Mouse (Mus musculus): ENCODE data around the gene Ttc19. TPM values are rescaled to one million over a fixed set of nuclear protein-coding genes. Genes with fewer than 3 reads are reported as not detected.

Ttc19 gene
- polyA plus RNA-seq, 1 experiment from 2014 or later = 10.1 TPM

DNA sequence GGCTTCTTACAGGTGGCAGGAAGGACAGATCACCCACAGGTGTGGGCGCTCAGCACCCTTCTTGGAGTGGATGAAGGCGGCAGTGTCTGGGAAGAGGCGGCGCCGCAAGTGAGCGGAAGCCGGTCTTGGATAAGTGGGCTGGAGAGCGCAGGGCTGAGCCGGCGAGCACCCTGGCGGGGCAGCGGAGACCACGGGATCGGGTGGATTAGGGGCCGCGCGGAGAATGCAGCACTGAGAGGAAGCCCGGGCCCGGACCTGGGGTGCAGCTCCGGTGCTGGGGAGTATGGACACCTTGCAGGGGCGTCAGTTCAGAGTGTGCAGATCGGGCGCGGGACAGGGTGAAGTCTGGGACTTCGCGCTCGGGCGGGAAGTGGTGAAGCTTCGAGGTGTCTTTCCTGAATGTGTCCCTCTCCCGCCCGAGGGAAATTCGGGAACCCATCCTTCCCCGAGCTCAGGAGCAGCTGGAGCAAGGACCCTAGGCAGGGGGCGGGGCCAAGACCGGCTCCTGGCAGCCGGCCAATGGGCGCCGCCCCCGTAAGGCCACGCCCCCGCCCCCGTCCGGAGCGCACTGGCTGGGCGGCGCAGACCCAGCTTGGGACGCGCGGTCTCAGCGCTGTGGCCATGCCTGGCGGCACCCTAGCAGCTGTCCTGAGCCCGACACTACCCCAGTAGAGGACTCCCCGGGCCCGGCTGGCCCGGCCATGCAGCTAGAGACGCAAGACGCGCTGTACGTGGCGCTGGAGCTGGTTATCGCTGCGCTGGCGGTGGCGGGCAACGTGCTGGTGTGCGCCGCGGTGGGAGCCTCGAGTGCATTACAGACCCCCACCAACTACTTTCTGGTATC, 32.6 kb upstream of the Ttc19 start, which contains the start of gene Adora2b:
Gene Adora2b, plus strand, starts transcription at position 584 of the 844 bp plus-strand sequence.
- no peaks in the 10 kb centered on the region for H3K27me3 ChIP-seq (replicated peaks; ENCODE audit: insufficient read depth, low read length)

DNA sequence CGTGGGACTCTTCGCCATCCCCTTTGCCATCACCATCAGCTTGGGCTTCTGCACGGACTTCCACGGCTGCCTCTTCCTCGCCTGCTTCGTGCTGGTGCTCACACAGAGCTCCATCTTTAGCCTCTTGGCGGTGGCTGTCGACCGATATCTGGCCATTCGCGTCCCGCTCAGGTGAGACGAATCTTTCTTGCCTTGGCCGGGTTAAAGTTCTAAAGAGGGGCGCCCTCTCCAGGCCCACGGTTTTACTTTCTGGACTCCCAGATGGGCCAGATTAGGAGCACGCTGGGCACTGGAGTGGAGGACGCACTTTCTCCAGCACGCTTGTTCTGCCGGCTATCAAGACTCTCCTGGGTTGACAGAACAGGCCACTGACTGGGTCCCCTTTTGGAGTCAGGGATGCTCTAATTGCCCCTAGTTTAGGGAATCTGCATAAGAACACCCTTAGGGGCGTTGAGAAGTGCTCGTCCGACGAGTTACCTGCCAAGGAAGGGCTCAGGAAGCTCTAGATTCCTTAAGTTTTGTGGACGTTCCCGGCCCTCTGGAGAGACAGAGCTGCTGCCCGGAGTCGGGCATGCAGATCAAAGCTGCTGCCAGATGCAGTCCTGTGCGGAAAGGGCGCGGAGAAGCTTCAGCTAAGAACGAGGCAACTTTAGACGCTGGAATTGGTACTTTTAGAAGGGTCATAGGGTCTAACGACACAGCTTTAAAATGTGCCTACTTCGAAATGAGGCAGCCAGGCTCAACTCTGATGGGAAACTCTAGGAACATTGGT, 31.8 kb upstream of the Ttc19 start:
- WGBS = 3% methylated on average over 35 of the region's 35 CpGs
- ATAC-seq (peak; percentile 65), DNase-seq (ENCODE audit: low spot score) (peak; percentile 66)
- TF ChIP-seq EP300 (IDR thresholded peaks at IDR 0.05) = no peak
- TF ChIP-seq CTCF (IDR thresholded peaks at IDR 0.05) = peak; percentile 42
- Histone ChIP-seq H3K4me2 (replicated peaks; ENCODE audit: low read depth, low read length) (peak overlapping the region; percentile 94), H3K9me3 (ENCODE audit: low read length) (no peaks in the 10 kb centered on the region), H3K4me1 (ENCODE audit: insufficient read depth, low read depth, low read length) (peaks cover 7% of the 10 kb centered on the region; the same call in 1 of the 2 replicates), H3K36me3 (ENCODE audit: insufficient read depth, low read length) (no peaks in the 10 kb centered on the region), H3K27me3 (replicated peaks; ENCODE audit: insufficient read depth, low read length) (no peaks in the 10 kb centered on the region), H3K27ac (ENCODE audit: low read length) (peak overlapping the region; percentile 66; the same call in 1 of the 2 replicates), H3K4me3 (ENCODE audit: low read depth, low read length) (peak overlapping the region; percentile 52), H3K9ac (replicated peaks; ENCODE audit: low read depth) (peak overlapping the region; percentile 36)

More for the DNA sequence above, 32.6 kb upstream of the Ttc19 start, which contains the start of gene Adora2b:
- Histone ChIP-seq H3K9ac (replicated peaks; ENCODE audit: low read depth) (peak within 1 kb of the TSS; percentile 39), H3K27ac (ENCODE audit: low read length) (peak within 1 kb of the TSS; percentile 68), H3K4me1 (ENCODE audit: insufficient read depth, low read depth, low read length) (peaks cover 7% of the 10 kb centered on the region; the same call in 1 of the 2 replicates), H3K36me3 (ENCODE audit: insufficient read depth, low read length) (no peaks in the 10 kb centered on the region), H3K9me3 (ENCODE audit: low read length) (no peaks in the 10 kb centered on the region), H3K4me2 (replicated peaks; ENCODE audit: low read depth, low read length) (peak within 1 kb of the TSS; percentile 94), H3K4me3 (ENCODE audit: low read depth, low read length) (peak within 1 kb of the TSS; percentile 52)
- peak; percentile 90 for ATAC-seq
- no peak for TF ChIP-seq CTCF (IDR thresholded peaks at IDR 0.05)
- TF ChIP-seq EP300 (IDR thresholded peaks at IDR 0.05) = no peak
- peak; percentile 80 for DNase-seq (ENCODE audit: low spot score)
- under 1% methylated on average over 69 of the region's 69 CpGs for WGBS

DNA sequence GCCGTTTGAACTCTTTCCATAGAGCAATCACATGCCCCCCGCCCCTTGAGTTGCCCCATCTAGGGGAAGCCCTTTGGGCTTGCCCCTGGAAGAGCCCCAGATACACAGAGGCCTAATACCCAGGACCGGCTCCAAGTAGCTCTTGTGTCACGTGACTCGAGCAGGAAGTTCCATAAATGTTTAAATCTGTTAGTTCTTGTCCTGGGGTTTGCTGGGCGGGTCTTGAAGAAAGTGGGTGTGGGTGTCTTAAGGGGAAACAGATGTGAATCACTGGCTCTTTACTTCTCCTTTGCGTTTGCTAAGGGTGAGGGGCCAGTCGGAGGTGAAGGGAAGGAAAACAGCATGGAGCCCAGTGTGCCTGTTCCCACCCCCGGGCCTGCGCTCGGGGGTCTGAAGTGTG, 30.2 kb upstream of the Ttc19 start:
- Histone ChIP-seq H3K36me3 (ENCODE audit: insufficient read depth, low read length) (no peaks in the 10 kb centered on the region), H3K4me2 (replicated peaks; ENCODE audit: low read depth, low read length) (peak overlapping the region; percentile 94), H3K4me3 (ENCODE audit: low read depth, low read length) (peak overlapping the region; percentile 12; the same call in 1 of the 2 replicates), H3K9ac (replicated peaks; ENCODE audit: low read depth) (no peak overlapping the region), H3K9me3 (ENCODE audit: low read length) (no peaks in the 10 kb centered on the region), H3K27me3 (replicated peaks; ENCODE audit: insufficient read depth, low read length) (no peaks in the 10 kb centered on the region), H3K27ac (ENCODE audit: low read length) (no peak overlapping the region), H3K4me1 (ENCODE audit: insufficient read depth, low read depth, low read length) (peaks cover 7% of the 10 kb centered on the region; the same call in 1 of the 2 replicates)
- ATAC-seq = peak; percentile 8; the same call in 1 of the 2 replicates
- DNase-seq (ENCODE audit: low spot score) = peak; percentile 80
- WGBS = 34% methylated on average over 11 of the region's 11 CpGs
- no peak for TF ChIP-seq CTCF (IDR thresholded peaks at IDR 0.05)
- TF ChIP-seq EP300 (IDR thresholded peaks at IDR 0.05) = no peak

DNA sequence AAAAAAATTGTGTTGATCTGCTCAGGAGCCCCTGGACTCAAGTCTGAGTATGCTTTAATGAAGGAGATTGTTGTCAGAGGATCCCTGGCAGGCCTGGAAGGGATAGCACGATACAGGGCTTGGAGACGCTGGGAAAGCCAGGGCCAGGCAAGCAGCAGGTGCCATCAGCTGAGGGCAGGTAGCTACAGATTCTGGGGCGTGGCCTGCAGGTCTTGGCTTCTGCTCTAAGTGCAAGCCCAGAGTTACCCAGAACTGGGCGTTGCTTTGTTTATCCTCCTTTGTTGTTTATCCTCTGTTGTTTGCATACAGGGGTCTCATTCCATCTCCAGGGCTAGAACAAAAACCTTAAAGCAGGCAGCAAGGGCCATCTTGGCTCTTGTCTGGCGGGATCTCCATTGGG, 27.9 kb upstream of the Ttc19 start:
- no peak overlapping the region for H3K27ac ChIP-seq (ENCODE audit: low read length)
- 78% methylated on average over 5 of the region's 5 CpGs for WGBS
- DNase-seq (ENCODE audit: low spot score) = no peak

DNA sequence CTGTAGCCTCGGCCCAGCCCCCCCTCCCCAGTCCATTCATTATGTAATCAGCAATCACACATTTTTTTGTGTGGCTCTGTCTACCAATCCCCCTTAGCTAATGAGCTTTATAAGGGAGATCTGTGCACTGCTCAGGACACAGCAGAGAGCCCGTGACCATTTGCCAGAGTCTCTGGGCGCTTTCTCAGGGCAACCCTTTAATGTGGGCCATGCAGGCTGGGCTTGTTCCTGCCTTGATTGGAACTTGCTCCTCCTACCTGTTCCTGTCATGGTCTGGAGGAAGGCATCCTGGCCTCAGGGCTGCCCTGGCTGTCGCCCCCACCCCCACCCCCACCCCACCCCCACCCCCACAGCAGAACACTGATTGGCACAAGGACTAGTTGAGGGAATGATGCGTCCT, 22.1 kb upstream of the Ttc19 start:
- no peak for TF ChIP-seq EP300 (IDR thresholded peaks at IDR 0.05)
- TF ChIP-seq CTCF (IDR thresholded peaks at IDR 0.05) = no peak
- no peak for ATAC-seq
- WGBS = 72% methylated on average over 4 of the region's 5 CpGs

More for the DNA sequence above, 27.9 kb upstream of the Ttc19 start:
- TF ChIP-seq CTCF (IDR thresholded peaks at IDR 0.05) (no peak), EP300 (IDR thresholded peaks at IDR 0.05) (no peak)
- no peaks in the 10 kb centered on the region for H3K27me3 ChIP-seq (replicated peaks; ENCODE audit: insufficient read depth, low read length)
- no peak overlapping the region for H3K9ac ChIP-seq (replicated peaks; ENCODE audit: low read depth)
- H3K9me3 ChIP-seq (ENCODE audit: low read length) = no peaks in the 10 kb centered on the region
- no peak overlapping the region for H3K4me2 ChIP-seq (replicated peaks; ENCODE audit: low read depth, low read length)
- H3K4me3 ChIP-seq (ENCODE audit: low read depth, low read length) = no peak overlapping the region
- no peak for ATAC-seq
- H3K36me3 ChIP-seq (ENCODE audit: insufficient read depth, low read length) = no peaks in the 10 kb centered on the region
- peaks cover 7% of the 10 kb centered on the region; the same call in 1 of the 2 replicates for H3K4me1 ChIP-seq (ENCODE audit: insufficient read depth, low read depth, low read length)

DNA sequence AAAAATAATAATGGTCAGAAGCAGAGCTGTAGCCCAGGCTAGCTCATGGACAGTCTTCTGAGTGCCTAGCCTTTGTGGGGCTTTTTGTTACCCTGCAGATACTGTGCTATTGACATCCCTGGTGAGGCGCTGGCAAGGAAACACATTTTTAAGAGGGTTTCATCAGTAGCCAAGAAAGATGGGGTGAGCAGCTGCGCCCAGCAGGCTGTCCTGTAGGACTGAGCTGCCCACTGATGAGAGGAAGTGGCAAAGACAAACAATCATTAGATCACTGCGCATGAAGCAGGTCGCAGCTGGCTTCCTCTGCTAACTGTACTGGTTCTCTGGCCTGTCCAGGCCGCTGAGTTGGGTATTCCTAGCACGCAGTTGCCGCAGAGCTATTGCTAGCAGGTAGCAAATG, 17.7 kb upstream of the Ttc19 start:
- no peak overlapping the region for H3K4me3 ChIP-seq (ENCODE audit: low read depth, low read length)
- ATAC-seq (no peak), DNase-seq (ENCODE audit: low spot score) (no peak)
- no peak overlapping the region for H3K4me2 ChIP-seq (replicated peaks; ENCODE audit: low read depth, low read length)
- H3K4me1 ChIP-seq (ENCODE audit: insufficient read depth, low read depth, low read length) = no peaks in the 10 kb centered on the region; the same call in 1 of the 2 replicates
- no peaks in the 10 kb centered on the region for H3K27me3 ChIP-seq (replicated peaks; ENCODE audit: insufficient read depth, low read length)
- no peaks in the 10 kb centered on the region for H3K9me3 ChIP-seq (ENCODE audit: low read length)
- no peak overlapping the region for H3K27ac ChIP-seq (ENCODE audit: low read length)
- H3K9ac ChIP-seq (replicated peaks; ENCODE audit: low read depth) = no peak overlapping the region
- no peak for TF ChIP-seq EP300 (IDR thresholded peaks at IDR 0.05)
- no peak for TF ChIP-seq CTCF (IDR thresholded peaks at IDR 0.05)
- no peaks in the 10 kb centered on the region for H3K36me3 ChIP-seq (ENCODE audit: insufficient read depth, low read length)
- 54% methylated on average over 7 of the region's 7 CpGs for WGBS

More for the DNA sequence above, 22.1 kb upstream of the Ttc19 start:
- Histone ChIP-seq H3K36me3 (ENCODE audit: insufficient read depth, low read length) (no peaks in the 10 kb centered on the region), H3K27ac (ENCODE audit: low read length) (no peak overlapping the region), H3K4me1 (ENCODE audit: insufficient read depth, low read depth, low read length) (no peaks in the 10 kb centered on the region; the same call in 1 of the 2 replicates), H3K9ac (replicated peaks; ENCODE audit: low read depth) (no peak overlapping the region), H3K27me3 (replicated peaks; ENCODE audit: insufficient read depth, low read length) (no peaks in the 10 kb centered on the region), H3K4me2 (replicated peaks; ENCODE audit: low read depth, low read length) (no peak overlapping the region), H3K4me3 (ENCODE audit: low read depth, low read length) (no peak overlapping the region), H3K9me3 (ENCODE audit: low read length) (no peaks in the 10 kb centered on the region)
- DNase-seq (ENCODE audit: low spot score) = no peak

Data from lung, postnatal 0 days (tissue).